Mouse (Mus musculus): ENCODE data around the gene Vmn1r33.
"Not testable (repeated sequence)": the region's sequence is repeated elsewhere in the genome, so short reads cannot be mapped to it uniquely, and the experiment has no call there.

Vmn1r33 gene

GRCm38 (mm10) chr6:66618182-66618581, at the start of gene Vmn1r33:
TSS of gene Vmn1r33 (minus strand) at chr6:66618282.
- not testable (repeated sequence) for DNase-seq (ENCODE audit: low spot score)

- DNase-seq (ENCODE audit: low spot score): no peak
These were observed 25.7 kb upstream of the Vmn1r33 start, which contains the start of gene Vmn1r34 for GRCm38 (mm10) chr6:66643779-66644178. TSS of gene Vmn1r34 (minus strand) at chr6:66643879.

- no peak for DNase-seq (ENCODE audit: low spot score)
These were observed 22.3 kb downstream of the Vmn1r33 start for GRCm38 (mm10) chr6:66595804-66596203.

Measured in ovary, postnatal 10 days (tissue).